Mouse (Mus musculus) heart, embryonic 11.5 days (tissue): Measurements from ENCODE around the gene Gm3106. TPM values are rescaled to one million over a fixed set of nuclear protein-coding genes. Genes with fewer than 3 reads are reported as not detected.
"Not testable (repeated sequence)": the region's sequence is repeated elsewhere in the genome, so short reads cannot be mapped to it uniquely, and the experiment has no call there.

Experiments
- ATAC-seq: fragments of 200-750 bp; cut with Nextera tagmentation; replicated peaks from 2 replicates; pipeline ENCODE4 v1.8.0; 2017; ENCODE audit warnings: moderate library complexity; ENCODE audit not compliant: insufficient number of reproducible peaks, low FRiP score, low TSS enrichment
- H3K27ac ChIP-seq: fragments of 300-500 bp; sonication (generic); 2 replicates; pipeline ENCODE4 v1.5.1; 2014; ENCODE audit warnings: mild to moderate bottlenecking, low read depth, low read length
- H3K27me3 ChIP-seq: fragments of 300-500 bp; sonication (generic); 2 replicates; pipeline ENCODE4 v1.6.1; 2014; ENCODE audit warnings: mild to moderate bottlenecking, low read length, mixed read lengths; ENCODE audit not compliant: control insufficient read depth, insufficient read depth
- H3K36me3 ChIP-seq: fragments of 300-500 bp; sonication (generic); 2 replicates; pipeline ENCODE4 v1.6.1; 2014; ENCODE audit warnings: mild to moderate bottlenecking, low read length, moderate library complexity, mixed read lengths; ENCODE audit not compliant: control insufficient read depth, insufficient read depth
- H3K4me1 ChIP-seq: fragments of 300-500 bp; sonication (generic); 2 replicates; pipeline ENCODE4 v1.6.1; 2014; ENCODE audit warnings: low read length; ENCODE audit not compliant: control insufficient read depth, insufficient read depth
- H3K4me2 ChIP-seq: fragments of 300-500 bp; sonication (generic); 2 replicates; pipeline ENCODE4 v1.6.1; 2014; ENCODE audit warnings: mild to moderate bottlenecking, moderate library complexity
- H3K4me3 ChIP-seq: fragments of 300-500 bp; sonication (generic); 2 replicates; pipeline ENCODE4 v1.5.1; 2014; ENCODE audit warnings: low read depth, low read length
- H3K9ac ChIP-seq: fragments of 300-500 bp; sonication (generic); 2 replicates; pipeline ENCODE4 v1.6.1; 2014; ENCODE audit warnings: mild to moderate bottlenecking, low read depth, low read length, moderate library complexity
- H3K9me3 ChIP-seq: fragments of 300-500 bp; sonication (generic); replicated peaks from 2 replicates; pipeline ENCODE4 v1.6.1; 2016; ENCODE audit warnings: low read length; ENCODE audit not compliant: control insufficient read depth
- WGBS: fragments of 180-500 bp; shearing (Covaris S2); extraction: QIAGEN DNeasy Blood & Tissue Kit; methylation state at CpG from one replicate; pipeline ENCODE4 v1.1.7; 2014; ENCODE audit not compliant: insufficient replicate concordance; 5-methylcytosine and 5-hydroxymethylcytosine counted together
- polyA plus RNA-seq: library from polyadenylated mRNA; unstranded; fragments of >200 nt; fragmentation: Nextera tagmentation; extraction: Ambion mirVana; gene quantifications from 2 replicates; pipeline ENCODE4 v1.2.1, GENCODE M21; 2014

Gene Gm3106
- polyA plus RNA-seq, result not detected in 2 replicates

DNA sequence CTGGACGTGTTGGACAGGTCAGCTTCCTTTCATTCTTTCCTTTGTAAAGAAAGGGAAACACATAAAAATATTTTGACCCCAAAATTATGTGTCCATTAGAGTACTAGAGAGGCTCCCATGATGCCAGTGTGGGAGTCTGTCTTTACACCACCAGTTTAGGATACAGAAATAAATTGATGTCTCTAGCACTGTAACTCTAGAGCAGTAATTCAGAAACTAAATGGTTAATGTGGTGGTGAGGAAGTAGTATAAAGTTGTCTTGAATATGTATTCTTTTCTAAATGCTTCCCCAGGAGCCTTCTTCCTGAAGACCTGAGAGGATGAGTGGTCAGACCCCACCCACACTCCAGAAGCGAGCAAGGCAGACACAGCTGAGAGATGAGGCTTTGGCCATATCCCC lies at the start of gene Gm3106:
TSS of gene Gm3106 (plus strand) at position 301 of the 400 bp plus-strand sequence.
- H3K4me1 ChIP-seq, H3K36me3 ChIP-seq, H3K27ac ChIP-seq, H3K9ac ChIP-seq, H3K4me2 ChIP-seq, H3K9me3 ChIP-seq, H3K4me3 ChIP-seq, H3K27me3 ChIP-seq, ATAC-seq: not testable (repeated sequence)
- no CpG with 5 or more reads among the region's 2 CpGs for WGBS

Other genes starting within 250 kb of the Gm3106 start
- gene BC061212, start 147.5 kb upstream of the Gm3106 start, polyA plus RNA-seq, result not detected in 2 replicates
- gene Gm6351, start 141.6 kb upstream of the Gm3106 start, polyA plus RNA-seq, result not detected in 2 replicates
- not detected in 2 replicates for gene A430089I19Rik, start 88.8 kb downstream of the Gm3106 start, polyA plus RNA-seq
- not detected in 2 replicates for gene Gm6502, start 96.4 kb downstream of the Gm3106 start, polyA plus RNA-seq
- not detected in 2 replicates for gene AA792892, start 121.7 kb downstream of the Gm3106 start, polyA plus RNA-seq
- not detected in 2 replicates for gene Gm7682, start 227.8 kb downstream of the Gm3106 start, polyA plus RNA-seq